Mouse (Mus musculus): Measurements from ENCODE around the gene Sgsm3.
A peak's percentile ranks its signal among the peaks of the same experiment; 100 is the strongest.

Sgsm3 gene

DNA sequence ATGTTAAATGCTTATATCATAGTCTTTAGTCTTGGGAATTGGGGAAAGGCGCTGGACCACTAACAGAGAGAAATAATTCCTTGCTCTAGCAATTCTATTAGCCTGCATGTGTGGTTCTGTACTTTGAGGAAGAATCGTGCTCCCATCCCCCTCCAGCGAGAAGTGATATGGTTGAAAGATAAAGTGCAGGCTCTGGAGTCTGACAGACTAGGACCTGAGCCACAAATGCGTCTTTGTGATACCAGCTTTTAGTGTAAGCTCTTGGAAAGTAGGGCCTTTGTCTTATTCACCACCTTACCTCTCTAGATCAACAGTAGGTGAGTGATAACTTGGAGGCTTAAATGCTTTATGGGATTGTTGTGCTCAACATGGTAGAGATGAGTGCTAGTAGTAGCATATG, 3.6 kb downstream of the Sgsm3 start:
- DNase-seq = no peak

DNA sequence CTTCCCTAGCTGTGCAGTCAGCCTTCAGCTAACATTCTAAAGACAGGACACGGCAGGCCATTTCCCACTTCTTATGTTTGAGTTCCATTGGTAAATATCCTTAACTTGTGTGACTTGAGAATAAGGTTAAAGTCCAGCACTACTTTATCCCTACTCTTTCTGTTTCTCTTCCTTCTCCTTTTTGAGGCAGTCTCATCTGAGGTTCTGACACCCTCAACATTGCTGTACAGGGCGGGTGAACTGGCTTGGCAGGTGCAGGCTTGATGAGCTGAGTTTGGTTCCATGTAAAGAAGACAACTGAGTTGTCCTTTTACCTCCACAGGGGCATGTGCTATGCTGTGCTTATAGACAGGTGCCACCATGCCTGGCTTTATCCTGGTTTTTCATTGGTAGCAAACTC, 5.7 kb downstream of the Sgsm3 start:
- no peak for DNase-seq

- DNase-seq = no peak
These were observed 10.8 kb downstream of the Sgsm3 start for GRCm38 (mm10) chr15:80988331-80988730.

GRCm38 (mm10) chr15:80989712-80990111, 12.1 kb downstream of the Sgsm3 start:
- no peak for DNase-seq

DNA sequence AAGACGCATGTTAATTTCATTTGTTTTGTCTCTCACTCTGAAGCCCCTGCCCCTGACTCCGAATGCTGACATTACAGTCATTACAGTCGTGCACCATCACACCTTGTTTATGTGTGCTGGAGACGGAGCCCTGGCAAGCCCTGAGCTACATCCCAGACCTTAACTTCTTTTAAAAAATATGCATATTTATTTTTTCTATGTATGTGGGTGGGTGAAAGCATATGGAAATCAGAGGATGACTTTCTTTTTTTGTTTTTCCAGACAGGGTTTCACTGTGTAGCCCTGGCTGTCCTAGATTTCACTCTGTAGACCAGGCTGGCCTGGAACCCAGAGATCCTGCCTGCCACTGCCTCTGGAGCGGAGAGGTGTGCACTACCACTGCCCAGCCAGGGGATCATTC, 17.4 kb downstream of the Sgsm3 start:
- DNase-seq = no peak

- DNase-seq = no peak
These were observed 18.7 kb downstream of the Sgsm3 start for GRCm38 (mm10) chr15:80996090-80996835.

DNA sequence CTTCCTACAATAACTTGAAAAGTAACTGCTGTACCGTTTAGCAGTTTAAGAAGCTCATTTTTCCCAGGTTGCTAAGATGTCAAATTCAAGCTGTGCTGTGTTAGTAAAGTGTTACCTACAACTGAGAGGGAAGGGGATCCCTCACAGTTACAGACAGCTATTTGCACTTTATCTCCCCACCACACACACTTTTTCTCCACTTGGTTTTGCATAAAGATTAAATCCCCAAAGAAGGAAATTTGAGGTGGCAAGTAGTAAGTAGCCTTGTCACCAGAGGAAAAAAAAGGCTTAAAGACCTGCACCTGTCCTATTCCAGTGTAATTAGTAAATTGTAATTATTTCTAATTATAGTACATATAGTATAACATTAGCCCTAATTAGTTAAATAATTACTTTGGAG, 19.5 kb downstream of the Sgsm3 start:
- no peak for DNase-seq

- DNase-seq = no peak
These were observed 23.0 kb downstream of the Sgsm3 start for GRCm38 (mm10) chr15:81000419-81001138.

DNA sequence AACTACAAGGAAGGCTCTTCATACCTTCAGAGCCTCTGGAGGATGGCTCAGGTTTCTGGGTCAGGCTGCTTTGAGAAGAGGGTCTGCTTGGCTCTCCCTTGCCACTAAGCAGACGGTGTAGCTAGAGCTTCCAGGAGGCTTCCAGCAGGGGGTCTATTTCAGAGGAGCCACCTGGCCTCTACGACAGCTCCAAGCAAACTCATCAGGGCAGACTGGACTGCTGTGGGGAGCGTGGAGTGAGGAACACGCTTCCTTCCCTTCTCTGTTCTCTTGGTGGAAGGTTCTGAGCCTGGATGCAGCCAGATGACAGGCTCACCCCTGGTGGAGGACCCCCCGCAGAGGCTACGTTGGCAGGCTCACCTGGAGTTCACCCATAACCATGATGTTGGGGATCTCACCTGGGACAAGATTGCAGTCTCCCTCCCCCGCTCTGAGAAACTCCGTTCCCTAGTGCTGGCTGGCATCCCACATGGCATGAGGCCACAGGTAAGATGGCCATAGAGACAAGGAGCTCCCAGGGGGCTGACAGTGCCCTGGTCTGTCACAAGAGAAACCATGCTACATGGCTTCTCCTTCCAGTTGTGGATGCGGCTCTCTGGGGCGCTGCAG, 28.7 kb downstream of the Sgsm3 start:
- no peak for DNase-seq

DNA sequence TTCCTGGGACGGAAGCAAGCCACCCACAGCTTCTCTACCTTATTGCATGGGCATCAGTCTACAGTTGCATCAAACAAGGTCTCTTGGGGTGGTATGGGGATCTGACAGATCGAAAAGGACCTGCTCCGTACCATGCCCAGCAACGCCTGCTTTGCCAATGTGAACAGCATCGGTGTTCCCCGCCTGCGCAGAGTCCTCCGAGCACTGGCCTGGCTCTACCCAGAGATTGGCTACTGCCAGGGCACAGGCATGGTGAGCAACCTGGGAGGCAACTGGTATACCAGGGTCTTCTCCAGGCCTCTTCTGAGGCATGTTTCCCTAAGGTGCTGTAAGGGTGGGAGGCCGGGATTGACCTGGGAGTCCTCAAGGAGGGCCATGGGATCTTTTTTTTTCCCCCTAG, 29.8 kb downstream of the Sgsm3 start:
- no peak for DNase-seq

DNA sequence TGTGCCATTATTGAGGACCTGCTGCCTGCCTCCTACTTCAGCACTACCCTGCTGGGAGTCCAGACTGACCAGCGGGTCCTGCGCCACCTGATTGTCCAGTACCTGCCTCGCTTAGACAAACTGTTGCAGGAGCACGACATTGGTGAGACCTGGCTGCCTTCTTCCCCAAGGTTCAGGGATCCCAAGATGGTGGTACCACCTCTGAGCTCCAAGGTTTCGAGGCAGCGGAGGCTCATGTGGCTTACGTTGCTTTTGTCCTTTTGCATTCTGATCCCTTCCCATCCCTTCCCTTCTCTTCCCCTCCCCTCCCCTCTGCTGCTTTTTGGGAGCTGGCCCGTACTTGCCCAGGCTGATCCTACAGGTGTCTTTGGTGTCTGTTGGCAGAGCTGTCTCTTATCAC, 30.3 kb downstream of the Sgsm3 start:
- DNase-seq = no peak

- peak; percentile 47 for DNase-seq
These were observed 31.1 kb downstream of the Sgsm3 start for GRCm38 (mm10) chr15:81008689-81009123.

DNA sequence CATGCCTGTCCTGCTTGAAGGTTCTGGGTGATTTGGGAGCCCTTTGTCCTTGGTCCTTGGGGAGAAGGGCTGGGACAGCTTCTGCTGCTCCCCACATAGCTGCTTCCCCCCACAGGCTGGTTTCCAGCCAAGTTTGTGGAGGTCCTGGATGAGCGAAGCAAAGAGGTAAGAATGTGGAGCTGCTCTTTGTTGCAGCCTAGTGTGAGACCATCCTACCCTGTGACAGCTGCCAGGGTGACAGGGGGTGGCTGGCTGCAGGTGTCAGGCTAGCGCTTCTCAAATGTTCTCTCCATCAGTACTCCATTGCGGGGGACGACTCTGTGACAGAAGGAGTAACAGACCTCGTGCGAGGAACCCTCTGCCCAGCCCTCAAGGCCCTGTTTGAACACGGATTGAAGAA, 32.5 kb downstream of the Sgsm3 start:
- DNase-seq = no peak

DNA sequence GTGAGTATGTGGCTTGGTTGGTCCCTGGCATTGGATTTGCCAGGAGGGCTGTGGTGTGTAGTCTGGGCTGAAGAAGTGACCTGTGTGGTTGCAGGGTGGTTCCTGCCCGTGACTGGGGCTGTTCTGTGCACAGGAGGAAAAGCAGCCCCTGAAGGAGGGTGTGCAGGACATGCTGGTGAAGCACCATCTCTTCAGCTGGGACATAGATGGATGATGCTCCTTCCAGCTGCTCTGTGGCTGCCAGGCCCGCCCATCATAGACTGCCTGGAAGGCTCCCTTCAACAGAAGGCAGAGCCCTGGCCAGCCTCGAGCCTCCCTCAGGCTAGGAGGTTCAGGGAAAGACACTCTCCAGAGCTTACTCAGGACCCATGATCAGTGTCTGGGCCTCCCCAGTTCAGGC, 34.0 kb downstream of the Sgsm3 start:
- no peak for DNase-seq

- no peak for DNase-seq
These were observed 34.8 kb downstream of the Sgsm3 start for GRCm38 (mm10) chr15:81012359-81012758.

DNA sequence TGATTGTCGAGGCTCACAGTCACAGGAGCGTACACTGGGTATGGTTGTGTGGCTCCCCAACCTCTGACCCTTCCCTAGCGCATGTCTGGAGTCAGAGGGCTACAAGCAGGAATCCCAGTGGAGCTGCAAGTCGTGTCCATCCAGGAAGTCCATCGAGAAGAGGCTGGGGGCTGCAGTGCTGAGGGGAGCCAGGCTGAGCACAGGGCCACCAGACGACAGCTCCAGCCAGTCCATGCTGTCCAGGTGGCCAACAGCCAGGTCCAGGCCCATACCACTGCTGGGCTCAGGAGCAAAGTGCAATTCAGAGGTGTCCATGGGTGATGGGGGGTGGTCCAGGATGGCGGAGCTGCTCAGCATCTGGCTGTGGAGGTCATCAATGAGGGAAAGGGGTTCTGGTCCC, 35.6 kb downstream of the Sgsm3 start:
- no peak for DNase-seq

GRCm38 (mm10) chr15:81015068-81015744, 37.6 kb downstream of the Sgsm3 start:
- no peak for DNase-seq

DNA sequence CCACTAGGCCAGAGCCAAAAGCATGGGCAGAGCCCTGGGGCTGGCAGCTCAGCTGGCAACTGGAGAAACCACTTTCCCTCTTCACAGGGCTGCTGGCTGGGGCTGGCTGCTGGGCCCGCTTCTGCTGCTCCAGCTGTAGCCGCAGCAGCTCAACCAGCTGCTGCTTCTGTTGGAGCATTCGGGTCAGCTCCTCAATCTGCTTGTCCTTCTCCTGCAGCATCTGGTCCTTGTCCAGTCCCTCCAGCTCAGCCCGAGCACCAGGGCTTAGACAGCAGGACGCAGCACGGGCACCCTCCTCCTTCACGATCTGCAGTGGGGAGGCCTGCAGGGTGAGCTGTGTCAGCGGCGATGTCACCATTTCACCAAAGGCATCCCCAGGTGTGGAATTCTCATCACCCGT, 38.9 kb downstream of the Sgsm3 start:
- DNase-seq = no peak

- DNase-seq = no peak
These were observed 39.7 kb downstream of the Sgsm3 start for GRCm38 (mm10) chr15:81017308-81017707.

DNA sequence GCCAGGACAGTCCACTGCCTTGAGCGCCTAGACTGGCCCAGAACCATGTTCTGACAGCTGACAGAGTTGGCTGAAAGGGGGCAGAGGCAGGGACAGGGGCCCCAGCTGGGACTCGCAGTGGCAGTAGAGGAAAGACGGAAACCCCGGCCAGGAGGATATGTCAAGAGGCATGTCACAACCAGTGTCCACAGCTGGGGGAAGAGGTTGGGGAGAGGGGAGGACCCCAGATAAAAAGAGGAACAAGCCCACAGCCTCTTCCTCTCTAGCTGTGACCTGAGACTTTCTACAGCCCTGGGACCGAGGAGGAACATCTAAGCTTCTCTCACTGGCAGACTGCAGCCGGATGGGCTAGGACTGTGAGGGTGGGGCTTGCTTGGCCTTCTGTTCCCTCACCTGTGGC, 43.8 kb downstream of the Sgsm3 start:
- DNase-seq = no peak

- no peak for DNase-seq
These were observed 44.9 kb downstream of the Sgsm3 start for GRCm38 (mm10) chr15:81022437-81022836.

- no peak for DNase-seq
These were observed 46.3 kb downstream of the Sgsm3 start for GRCm38 (mm10) chr15:81023842-81024241.

GRCm38 (mm10) chr15:81026901-81027300, 49.3 kb downstream of the Sgsm3 start:
- no peak for DNase-seq

Data from embryo, embryonic 11 days (tissue).